Mouse (Mus musculus) neural tube, embryonic 15.5 days (tissue): ENCODE measurements around the gene Slc27a5. TPM values are rescaled to one million over a fixed set of nuclear protein-coding genes. Genes with fewer than 3 reads are reported as not detected.

ENCODE experiments used
- ATAC-seq: fragments of 200-750 bp; cut with Nextera tagmentation; 2 replicates; pipeline ENCODE4 v1.8.0; 2017; ENCODE audit warnings: mild to moderate bottlenecking, moderate TSS enrichment, moderate library complexity; ENCODE audit not compliant: low FRiP score
- H3K27ac ChIP-seq: fragments of 300-500 bp; sonication (generic); replicated peaks from 2 replicates; pipeline ENCODE4 v1.5.1; 2015; ENCODE audit warnings: mild to moderate bottlenecking, inconsistent platforms
- H3K27me3 ChIP-seq: fragments of 300-500 bp; sonication (generic); replicated peaks from 2 replicates; pipeline ENCODE4 v1.6.1; 2015; ENCODE audit warnings: inconsistent platforms
- H3K36me3 ChIP-seq: fragments of 300-500 bp; sonication (generic); 2 replicates; pipeline ENCODE4 v1.6.1; 2015; ENCODE audit warnings: inconsistent platforms
- H3K4me1 ChIP-seq: fragments of 300-500 bp; sonication (generic); 2 replicates; pipeline ENCODE4 v1.6.1; 2015; ENCODE audit warnings: inconsistent platforms
- H3K4me2 ChIP-seq: fragments of 300-500 bp; sonication (generic); 2 replicates; pipeline ENCODE4 v1.6.1; 2015; ENCODE audit warnings: inconsistent platforms, mild to moderate bottlenecking, moderate library complexity
- H3K4me3 ChIP-seq: fragments of 300-500 bp; sonication (generic); replicated peaks from 2 replicates; pipeline ENCODE4 v1.5.1; 2015; ENCODE audit warnings: mild to moderate bottlenecking, inconsistent platforms
- H3K9ac ChIP-seq: fragments of 300-500 bp; sonication (generic); replicated peaks from 2 replicates; pipeline ENCODE4 v1.6.1; 2015; ENCODE audit warnings: mild to moderate bottlenecking, inconsistent platforms
- H3K9me3 ChIP-seq: fragments of 300-500 bp; sonication (generic); replicated peaks from 2 replicates; pipeline ENCODE4 v1.6.1; 2016; ENCODE audit warnings: inconsistent platforms
- WGBS: fragments of 180-500 bp; shearing (Covaris S2); methylation state at CpG from one replicate; pipeline ENCODE4 v1.1.7; 2015; ENCODE audit warnings: mixed read lengths; 5-methylcytosine and 5-hydroxymethylcytosine counted together
- polyA plus RNA-seq: library from polyadenylated mRNA; unstranded; fragments of >200 nt; fragmentation: Nextera tagmentation; extraction: Ambion mirVana; gene quantifications from 2 replicates; pipeline ENCODE4 v1.2.1, GENCODE M21; 2015

The Slc27a5 gene
- polyA plus RNA-seq, 1 experiment from 2014 or later = 0.49 TPM

- Histone ChIP-seq H3K27me3 (no peaks in the 10 kb centered on the region), H3K9me3 (no peaks in the 10 kb centered on the region), H3K4me1 (peaks cover 21% of the 10 kb centered on the region), H3K36me3 (peaks cover 28% of the 10 kb centered on the region), H3K27ac (no peak overlapping the region), H3K4me2 (no peak overlapping the region), H3K9ac (no peak overlapping the region), H3K4me3 (no peak overlapping the region)
- 75% methylated on average over 5 of the region's 5 CpGs for WGBS
- no peak for ATAC-seq
These were observed 5.4 kb upstream of the Slc27a5 start for GRCm38 (mm10) chr7:13003380-13003779.

DNA sequence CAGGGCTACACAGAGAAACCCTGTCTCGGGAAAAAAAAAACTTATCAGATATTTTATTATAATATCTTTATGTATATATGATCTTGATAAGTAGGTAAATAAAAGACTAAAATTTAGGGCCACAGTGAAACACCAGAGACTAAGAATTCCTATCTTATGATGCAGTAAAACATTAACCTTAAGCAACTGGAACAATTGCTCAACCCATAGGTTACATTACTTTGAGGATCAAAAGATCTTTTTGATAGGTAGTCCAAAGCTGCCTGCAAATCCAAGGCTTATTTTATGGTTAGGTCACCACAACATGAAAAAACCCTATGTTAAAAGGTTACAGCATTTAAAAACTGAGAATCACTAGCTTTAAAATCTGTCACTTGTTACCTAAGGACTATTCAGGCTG lies 3.6 kb upstream of the Slc27a5 start:
- Histone ChIP-seq H3K4me1 (peaks cover 4% of the 10 kb centered on the region; the same call in 1 of the 2 replicates), H3K9me3 (no peaks in the 10 kb centered on the region), H3K4me2 (no peak overlapping the region), H3K4me3 (no peak overlapping the region), H3K9ac (no peak overlapping the region), H3K36me3 (peaks cover 23% of the 10 kb centered on the region), H3K27me3 (no peaks in the 10 kb centered on the region), H3K27ac (no peak overlapping the region)
- WGBS = 83% methylated on average over 1 of the region's 1 CpGs
- no peak for ATAC-seq

DNA sequence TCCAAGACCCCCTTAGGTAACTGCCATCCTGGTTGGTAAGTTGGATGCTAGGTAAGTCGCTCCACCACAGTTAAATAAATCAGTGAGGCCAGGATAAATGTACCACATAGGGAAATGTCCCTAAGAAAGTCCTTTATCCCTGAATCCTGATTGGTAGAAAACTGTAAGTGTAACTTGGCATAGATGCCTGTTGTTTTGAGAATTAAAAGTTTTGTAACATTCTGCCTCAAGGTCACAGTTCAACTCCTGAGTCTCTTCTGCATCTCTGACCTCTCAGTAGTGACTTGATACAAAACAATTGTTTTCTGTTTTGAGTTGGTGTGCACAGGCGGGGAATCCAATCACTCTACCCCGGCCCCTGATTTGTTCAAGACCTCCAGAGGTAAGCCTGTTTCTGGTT lies 859 bp upstream of the Slc27a5 start, which contains the start of gene Trim28:
Trim28 (plus strand) TSS at position 264 of the 400 bp plus-strand sequence.
- Histone ChIP-seq H3K4me2 (no peak within 1 kb of the TSS), H3K4me1 (no peaks in the 10 kb centered on the region), H3K9me3 (no peaks in the 10 kb centered on the region), H3K9ac (no peak within 1 kb of the TSS), H3K27me3 (no peaks in the 10 kb centered on the region), H3K36me3 (peaks cover 1% of the 10 kb centered on the region; the same call in 1 of the 2 replicates), H3K4me3 (no peak within 1 kb of the TSS), H3K27ac (no peak within 1 kb of the TSS)
- no peak for ATAC-seq
- WGBS = 81% methylated on average over 3 of the region's 3 CpGs

DNA sequence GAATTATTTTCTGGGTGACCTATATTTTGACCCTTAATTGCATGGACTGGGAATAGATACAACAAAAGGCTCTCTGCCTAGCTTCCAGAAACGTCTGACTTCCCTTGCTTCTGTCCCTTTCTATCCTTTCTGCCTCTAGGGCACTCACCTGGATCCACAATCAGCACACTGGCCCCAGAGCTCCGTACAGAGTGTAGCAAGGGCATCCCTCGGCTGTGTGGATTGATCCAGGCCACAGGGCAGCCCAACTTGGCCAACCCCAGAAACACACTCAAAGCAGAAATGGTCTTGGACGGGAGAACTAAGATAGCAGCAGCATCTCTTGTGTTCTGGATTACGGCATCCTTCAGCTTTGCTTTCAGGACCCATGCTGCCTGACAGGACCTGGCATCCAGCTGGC lies 762 bp downstream of the Slc27a5 start:
- no peak for ATAC-seq
- Histone ChIP-seq H3K27me3 (no peaks in the 10 kb centered on the region), H3K4me1 (no peaks in the 10 kb centered on the region), H3K36me3 (no peaks in the 10 kb centered on the region), H3K27ac (no peak overlapping the region), H3K9me3 (no peaks in the 10 kb centered on the region), H3K4me3 (no peak overlapping the region), H3K9ac (no peak overlapping the region), H3K4me2 (no peak overlapping the region)
- 79% methylated on average over 5 of the region's 5 CpGs for WGBS

DNA sequence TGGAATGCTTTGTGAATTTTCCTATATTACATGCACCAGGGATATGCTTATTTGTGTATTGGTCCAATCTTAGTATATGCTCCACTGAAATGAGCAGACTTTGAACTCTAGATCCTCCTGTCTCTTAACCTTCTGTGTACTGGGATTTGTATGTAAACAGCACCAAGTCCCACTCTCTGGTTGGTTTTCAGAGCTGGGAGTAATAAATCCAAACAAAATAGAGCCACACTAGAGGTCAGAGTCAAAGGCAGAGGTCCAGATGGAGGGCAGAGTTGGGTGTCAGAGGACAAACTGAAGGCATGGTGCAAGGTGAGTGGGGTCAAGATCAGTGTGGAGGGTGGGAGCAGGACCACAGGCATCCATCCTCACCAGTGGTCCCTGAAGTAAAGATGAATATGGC lies 2.1 kb downstream of the Slc27a5 start:
- no peaks in the 10 kb centered on the region for H3K9me3 ChIP-seq
- no peaks in the 10 kb centered on the region for H3K36me3 ChIP-seq
- no peaks in the 10 kb centered on the region for H3K27me3 ChIP-seq
- no peak for ATAC-seq
- H3K4me2 ChIP-seq = no peak overlapping the region
- H3K27ac ChIP-seq = no peak overlapping the region
- H3K4me1 ChIP-seq = no peaks in the 10 kb centered on the region
- no peak overlapping the region for H3K4me3 ChIP-seq
- H3K9ac ChIP-seq = no peak overlapping the region

DNA sequence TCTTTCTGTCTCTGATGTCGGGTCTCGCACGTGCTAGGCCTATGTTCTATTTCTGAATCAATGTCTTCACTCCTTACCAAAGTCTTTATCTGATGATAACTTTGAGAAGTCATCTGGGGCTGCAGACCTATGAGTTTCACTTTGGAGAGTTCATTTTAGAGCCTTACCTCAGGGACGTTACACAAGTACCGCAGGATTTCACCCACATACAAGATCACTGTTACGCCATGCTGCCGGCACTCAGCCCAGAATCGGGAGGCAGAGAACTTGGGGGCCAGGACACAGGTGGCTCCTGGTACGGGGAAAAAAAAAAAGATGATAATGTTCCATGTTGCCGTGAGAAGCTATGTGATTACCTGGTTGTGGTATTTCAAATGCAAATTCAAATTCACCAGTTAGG lies 4.8 kb downstream of the Slc27a5 start:
- WGBS = 92% methylated on average over 10 of the region's 10 CpGs
- Histone ChIP-seq H3K9ac (no peak overlapping the region), H3K27ac (no peak overlapping the region), H3K36me3 (no peaks in the 10 kb centered on the region), H3K9me3 (no peaks in the 10 kb centered on the region), H3K4me1 (no peaks in the 10 kb centered on the region), H3K4me2 (no peak overlapping the region), H3K4me3 (no peak overlapping the region), H3K27me3 (no peaks in the 10 kb centered on the region)
- no peak for ATAC-seq

- no peaks in the 10 kb centered on the region for H3K36me3 ChIP-seq
- H3K4me1 ChIP-seq = no peaks in the 10 kb centered on the region
- no peak overlapping the region for H3K9ac ChIP-seq
- H3K9me3 ChIP-seq = no peaks in the 10 kb centered on the region
- H3K27ac ChIP-seq = no peak overlapping the region
- ATAC-seq = no peak
- H3K4me3 ChIP-seq = no peak overlapping the region
- H3K27me3 ChIP-seq = no peaks in the 10 kb centered on the region
- H3K4me2 ChIP-seq = no peak overlapping the region
- 9% methylated on average over 3 of the region's 3 CpGs for WGBS
These were observed 5.8 kb downstream of the Slc27a5 start for GRCm38 (mm10) chr7:12992222-12992621.

GRCm38 (mm10) chr7:12987409-12988189 lies 10.4 kb downstream of the Slc27a5 start:
- H3K36me3 ChIP-seq = peaks cover 4% of the 10 kb centered on the region
- H3K27ac ChIP-seq = no peak overlapping the region
- no peaks in the 10 kb centered on the region for H3K9me3 ChIP-seq
- H3K9ac ChIP-seq = no peak overlapping the region
- H3K4me1 ChIP-seq = no peaks in the 10 kb centered on the region
- no peaks in the 10 kb centered on the region for H3K27me3 ChIP-seq
- no peak overlapping the region for H3K4me2 ChIP-seq
- 84% methylated on average over 8 of the region's 8 CpGs for WGBS
- no peak overlapping the region for H3K4me3 ChIP-seq
- no peak for ATAC-seq

DNA sequence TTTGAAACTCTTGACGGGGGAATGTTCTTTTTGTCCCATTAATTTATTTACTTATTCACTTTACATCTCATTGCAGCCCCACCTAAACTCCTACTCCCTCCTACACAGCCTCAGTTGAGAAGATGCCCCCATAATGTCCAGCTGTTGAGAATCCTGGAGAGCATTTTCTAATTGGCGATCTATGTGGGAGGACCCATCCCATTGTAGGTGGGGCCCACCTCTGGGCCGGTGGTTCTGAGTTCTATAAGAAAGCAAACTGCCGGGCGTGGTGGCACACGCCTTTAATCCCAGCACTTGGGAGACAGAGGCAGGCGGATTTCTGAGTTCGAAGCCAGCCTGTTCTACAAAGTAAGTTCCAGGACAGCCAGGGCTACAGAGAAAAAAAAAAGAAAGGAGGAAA lies 11.1 kb downstream of the Slc27a5 start:
- WGBS = 83% methylated on average over 8 of the region's 8 CpGs
- no peak for ATAC-seq

GRCm38 (mm10) chr7:12985724-12986123 lies 12.3 kb downstream of the Slc27a5 start:
- Histone ChIP-seq H3K4me3 (no peak overlapping the region), H3K27ac (no peak overlapping the region), H3K4me1 (no peaks in the 10 kb centered on the region), H3K9me3 (no peaks in the 10 kb centered on the region), H3K27me3 (no peaks in the 10 kb centered on the region), H3K9ac (no peak overlapping the region), H3K36me3 (peaks cover 10% of the 10 kb centered on the region), H3K4me2 (no peak overlapping the region)
- ATAC-seq = no peak
- WGBS = 83% methylated on average over 1 of the region's 1 CpGs

More for the DNA sequence above, 11.1 kb downstream of the Slc27a5 start:
- Histone ChIP-seq H3K4me3 (no peak overlapping the region), H3K27me3 (no peaks in the 10 kb centered on the region), H3K27ac (no peak overlapping the region), H3K4me2 (no peak overlapping the region), H3K9ac (no peak overlapping the region), H3K4me1 (no peaks in the 10 kb centered on the region), H3K9me3 (no peaks in the 10 kb centered on the region), H3K36me3 (peaks cover 10% of the 10 kb centered on the region)

DNA sequence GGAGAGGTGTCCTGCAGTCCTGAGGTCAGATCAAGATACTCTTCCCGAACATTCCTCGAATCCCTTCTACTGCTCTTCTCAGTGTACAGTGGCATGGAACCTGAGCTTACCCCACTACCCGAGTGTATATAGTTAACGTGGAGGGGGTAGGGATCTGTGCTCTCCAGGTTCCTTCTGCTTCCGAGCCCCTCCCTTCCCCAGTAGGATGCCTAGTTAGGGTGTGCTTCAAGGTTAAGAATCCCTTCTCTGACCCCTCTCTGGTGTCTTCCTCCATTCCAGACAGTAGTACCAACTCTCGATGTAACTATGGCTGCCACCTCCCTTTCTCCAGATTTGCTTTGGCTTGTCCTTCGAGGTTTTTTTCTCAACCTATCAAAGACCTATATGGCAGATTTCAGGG lies 17.7 kb downstream of the Slc27a5 start:
- Histone ChIP-seq H3K9ac (no peak overlapping the region), H3K36me3 (peaks cover 10% of the 10 kb centered on the region), H3K4me1 (peaks cover 21% of the 10 kb centered on the region), H3K4me3 (no peak overlapping the region), H3K27me3 (no peaks in the 10 kb centered on the region), H3K9me3 (no peaks in the 10 kb centered on the region), H3K27ac (no peak overlapping the region), H3K4me2 (no peak overlapping the region)
- WGBS = 81% methylated on average over 7 of the region's 7 CpGs
- ATAC-seq = no peak

- WGBS = 32% methylated on average over 6 of the region's 6 CpGs
- ATAC-seq = no peak
These were observed 18.2 kb downstream of the Slc27a5 start for GRCm38 (mm10) chr7:12979776-12980175.

More at GRCm38 (mm10) chr7:12979776-12980175, 18.2 kb downstream of the Slc27a5 start:
- no peak overlapping the region for H3K9ac ChIP-seq
- H3K27ac ChIP-seq = no peak overlapping the region
- peaks cover 21% of the 10 kb centered on the region for H3K4me1 ChIP-seq
- no peak overlapping the region for H3K4me2 ChIP-seq
- H3K4me3 ChIP-seq = no peak overlapping the region
- H3K36me3 ChIP-seq = peaks cover 10% of the 10 kb centered on the region
- no peaks in the 10 kb centered on the region for H3K27me3 ChIP-seq
- no peaks in the 10 kb centered on the region for H3K9me3 ChIP-seq
